Mouse (Mus musculus): ENCODE results near the gene 2610042L04Rik. TPM values are rescaled to one million over a fixed set of nuclear protein-coding genes. Genes with fewer than 3 reads are reported as not detected.

The 2610042L04Rik gene
- polyA plus RNA-seq (2014; fragmentation: Illumina TruSeq; extraction: RNeasy Lipid Tissue Mini Kit (QIAGEN cat#74804); ENCODE audit: low read depth, low replicate concordance): not detected

GRCm38 (mm10) chr14:4334476-4335080, at the start of gene 2610042L04Rik:
Gene 2610042L04Rik (plus strand): TSS chr14:4334763.

GRCm38 (mm10) chr14:4316983-4317382, 17.6 kb upstream of the 2610042L04Rik start, which contains the start of gene Gm3149:
Gene Gm3149 (plus strand): TSS chr14:4317283.

GRCm38 (mm10) chr14:4397226-4397625, 62.7 kb downstream of the 2610042L04Rik start, which contains the start of gene Gm3159:
Gene Gm3159 (plus strand): TSS chr14:4397526.

Other genes with a start within 250 kb of the 2610042L04Rik start
- not detected for gene Gm8108, start 224.2 kb upstream of the 2610042L04Rik start, polyA plus RNA-seq (2014; fragmentation: Illumina TruSeq; extraction: RNeasy Lipid Tissue Mini Kit (QIAGEN cat#74804); ENCODE audit: low read depth, low replicate concordance)
- gene Gm3127, start 169.7 kb upstream of the 2610042L04Rik start, polyA plus RNA-seq (2014; fragmentation: Illumina TruSeq; extraction: RNeasy Lipid Tissue Mini Kit (QIAGEN cat#74804); ENCODE audit: low read depth, low replicate concordance): not detected
- gene Gm2974, start 152.2 kb upstream of the 2610042L04Rik start, polyA plus RNA-seq (2014; fragmentation: Illumina TruSeq; extraction: RNeasy Lipid Tissue Mini Kit (QIAGEN cat#74804); ENCODE audit: low read depth, low replicate concordance): 0.22 TPM
- gene Gm3138, start 85.1 kb upstream of the 2610042L04Rik start, polyA plus RNA-seq (2014; fragmentation: Illumina TruSeq; extraction: RNeasy Lipid Tissue Mini Kit (QIAGEN cat#74804); ENCODE audit: low read depth, low replicate concordance): not detected
- not detected for gene Gm3149, start 17.5 kb upstream of the 2610042L04Rik start, polyA plus RNA-seq (2014; fragmentation: Illumina TruSeq; extraction: RNeasy Lipid Tissue Mini Kit (QIAGEN cat#74804); ENCODE audit: low read depth, low replicate concordance)
- gene Gm3159, start 62.8 kb downstream of the 2610042L04Rik start, polyA plus RNA-seq (2014; fragmentation: Illumina TruSeq; extraction: RNeasy Lipid Tissue Mini Kit (QIAGEN cat#74804); ENCODE audit: low read depth, low replicate concordance): not detected
- 0.88 TPM for gene Gm3164, start 80.7 kb downstream of the 2610042L04Rik start, polyA plus RNA-seq (2014; fragmentation: Illumina TruSeq; extraction: RNeasy Lipid Tissue Mini Kit (QIAGEN cat#74804); ENCODE audit: low read depth, low replicate concordance)
- 3.5 TPM for gene Gm3173, start 96.2 kb downstream of the 2610042L04Rik start, polyA plus RNA-seq (2014; fragmentation: Illumina TruSeq; extraction: RNeasy Lipid Tissue Mini Kit (QIAGEN cat#74804); ENCODE audit: low read depth, low replicate concordance)
- gene Gm3182, start 147.0 kb downstream of the 2610042L04Rik start, polyA plus RNA-seq (2014; fragmentation: Illumina TruSeq; extraction: RNeasy Lipid Tissue Mini Kit (QIAGEN cat#74804); ENCODE audit: low read depth, low replicate concordance): not detected
- gene Gm3047, start 220.6 kb downstream of the 2610042L04Rik start, polyA plus RNA-seq (2014; fragmentation: Illumina TruSeq; extraction: RNeasy Lipid Tissue Mini Kit (QIAGEN cat#74804); ENCODE audit: low read depth, low replicate concordance): not detected

All from sigmoid colon, adult 10 weeks (tissue).